Mouse (Mus musculus): ENCODE results near the gene Gm47995.
A peak's percentile ranks its signal among the peaks of the same experiment; 100 is the strongest.

Gm47995 gene

DNA sequence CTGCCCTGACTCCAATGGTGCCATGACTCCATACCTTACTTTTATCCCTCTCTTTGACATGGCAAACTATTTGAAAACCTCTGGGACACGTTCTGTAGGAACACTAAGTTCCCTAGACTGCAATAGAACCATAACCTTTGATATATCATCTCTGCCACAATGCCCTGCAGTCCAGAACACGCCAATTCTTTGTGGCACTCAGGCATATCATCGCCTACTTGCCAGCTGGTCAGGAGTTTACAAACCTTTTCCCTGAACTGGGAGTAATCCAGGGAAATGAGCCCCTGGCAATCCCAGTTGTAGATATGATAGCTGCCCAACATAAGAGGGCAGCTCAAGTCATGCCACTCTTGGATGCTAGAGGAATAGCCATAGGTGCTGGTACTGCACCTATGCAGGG, 34.1 kb downstream of the Gm47995 start:
- DNase-seq (ENCODE audit: low spot score): no peak

DNA sequence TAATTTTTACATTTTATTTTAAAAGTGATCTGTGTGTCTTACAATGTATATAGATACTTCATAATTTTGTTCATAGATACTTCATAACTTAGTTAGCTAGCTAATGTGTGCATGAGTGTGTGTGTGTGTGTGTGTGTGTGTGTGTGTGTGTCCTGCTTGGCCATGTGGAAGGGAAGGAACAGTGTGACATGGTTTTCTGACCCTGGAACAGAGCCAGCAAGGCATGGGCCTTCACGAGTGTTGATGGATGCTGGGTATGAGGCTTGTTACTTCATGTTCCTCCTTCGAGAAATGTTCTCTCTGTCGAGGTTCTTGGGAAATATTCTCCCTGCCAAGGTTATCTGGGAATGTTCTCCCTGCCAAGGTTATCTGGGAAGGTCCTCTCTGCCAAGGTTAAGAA, 35.5 kb downstream of the Gm47995 start:
- no peak for DNase-seq (ENCODE audit: low spot score)

DNA sequence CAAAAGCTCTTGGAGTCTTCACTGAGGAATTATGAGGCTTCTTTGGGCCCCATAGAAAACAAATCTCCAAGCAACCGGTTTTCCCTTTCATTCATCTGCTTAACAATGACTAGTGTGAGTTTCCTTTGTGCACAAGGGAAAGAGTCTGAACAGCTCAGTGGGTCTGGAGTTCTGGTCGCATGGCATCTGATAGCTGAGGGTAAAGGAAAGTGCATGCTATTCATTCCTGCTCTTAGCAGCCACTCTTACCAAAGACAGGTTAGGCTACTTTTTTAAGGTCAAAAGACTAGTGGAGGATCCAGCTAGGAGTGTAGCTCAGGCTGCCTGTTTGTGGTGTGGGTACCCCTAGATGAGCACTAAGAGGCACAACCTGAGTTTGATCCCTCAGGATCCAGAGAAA, 37.3 kb downstream of the Gm47995 start:
- no peak for DNase-seq (ENCODE audit: low spot score)

DNA sequence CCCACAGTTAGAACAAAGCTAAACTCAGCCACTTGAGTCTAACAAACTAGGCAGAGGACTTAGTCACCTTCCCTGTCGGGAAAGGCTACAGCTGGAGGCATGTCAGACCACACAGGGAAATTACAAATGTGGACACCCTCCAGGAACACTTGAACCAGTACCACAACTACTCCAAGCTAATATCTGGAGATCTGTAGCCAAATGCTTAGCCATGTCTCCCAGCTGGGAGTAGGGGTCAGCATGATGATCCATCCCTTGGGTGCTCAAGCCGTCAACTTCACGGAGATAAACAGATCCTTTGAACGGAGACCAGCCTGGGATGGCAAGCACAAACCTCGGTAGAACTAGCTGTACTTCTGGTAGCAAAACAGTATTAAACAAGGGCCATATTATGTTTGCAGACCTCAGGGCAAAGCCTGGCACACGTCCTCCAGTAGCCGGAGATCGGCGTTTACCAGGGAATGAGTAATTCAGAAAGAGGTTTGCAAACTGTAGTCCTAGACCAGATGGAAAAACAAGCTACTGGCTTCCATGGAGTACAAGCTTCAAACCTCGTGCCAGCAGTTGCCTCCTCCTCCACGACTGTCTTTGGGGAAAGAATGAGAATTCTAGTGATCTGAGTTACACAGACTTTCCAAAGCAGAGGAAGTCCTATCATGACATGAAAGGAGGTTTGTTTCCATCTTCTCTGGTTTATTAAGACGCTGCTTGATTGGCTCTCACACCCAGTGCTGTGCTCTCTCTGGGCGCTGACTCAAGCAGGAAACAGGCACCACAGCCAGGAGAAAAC, 38.1 kb downstream of the Gm47995 start:
- peak; percentile 18 for DNase-seq (ENCODE audit: low spot score)

DNA sequence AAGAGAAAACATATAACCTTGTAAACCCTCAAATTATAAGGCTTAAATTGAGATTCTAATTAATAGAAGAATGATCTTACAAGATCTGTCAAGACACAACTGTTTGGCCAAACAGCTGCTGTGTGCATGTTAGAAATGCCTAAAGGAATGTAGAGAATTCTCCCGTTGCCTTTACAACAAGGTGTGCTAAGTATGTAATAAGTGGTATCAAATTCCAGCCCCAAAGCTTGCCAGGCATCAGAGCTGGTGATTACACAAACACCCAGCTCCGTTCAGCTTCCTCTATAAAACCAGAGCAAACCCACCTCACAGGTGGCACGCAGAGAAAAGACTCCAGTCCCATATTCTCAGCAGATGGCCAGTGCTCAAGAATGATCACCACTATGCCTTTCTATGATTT, 39.5 kb downstream of the Gm47995 start:
- DNase-seq (ENCODE audit: low spot score): no peak

- no peak for DNase-seq (ENCODE audit: low spot score)
These were observed 45.1 kb downstream of the Gm47995 start for GRCm38 (mm10) chr1:151243332-151243731.

DNA sequence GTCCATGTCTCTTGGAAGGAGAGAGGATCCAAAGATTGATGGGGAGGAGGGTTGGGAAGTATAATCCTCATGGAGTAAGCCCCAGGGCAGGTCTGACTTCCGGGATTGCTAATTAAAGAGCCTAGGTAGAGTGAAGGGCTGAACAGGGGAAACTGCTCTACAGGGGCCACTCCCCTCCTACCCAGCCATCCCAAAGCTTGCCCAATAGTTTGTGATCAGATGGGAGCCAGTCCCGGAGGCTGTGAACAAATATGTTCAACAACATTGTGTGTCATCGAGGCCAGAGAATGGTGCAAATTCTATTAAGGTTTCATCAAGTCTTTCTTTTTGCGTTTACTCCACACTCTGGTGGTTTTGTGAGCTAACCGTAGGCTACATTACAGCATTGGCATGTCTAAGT, 45.8 kb downstream of the Gm47995 start:
- DNase-seq (ENCODE audit: low spot score): no peak

DNA sequence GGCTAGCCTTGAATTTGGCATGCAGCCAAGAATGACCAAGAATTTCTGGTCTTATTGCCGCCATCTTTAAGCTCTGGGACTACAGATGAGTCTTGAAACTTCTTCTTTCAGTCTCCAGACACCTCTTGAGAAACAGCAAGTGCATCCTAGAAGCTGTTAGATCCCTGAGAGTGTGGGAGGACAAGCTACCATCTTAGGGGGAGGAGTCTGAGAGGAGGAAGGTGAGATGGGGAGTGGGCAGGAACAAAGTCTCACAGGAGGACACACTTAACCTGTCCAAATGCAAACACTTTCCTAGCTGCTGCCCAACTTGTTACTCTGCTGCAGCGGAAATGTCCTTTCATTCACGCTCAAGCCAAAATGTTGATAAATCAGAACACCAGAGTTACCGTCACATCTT, 46.5 kb downstream of the Gm47995 start:
- DNase-seq (ENCODE audit: low spot score): no peak

DNA sequence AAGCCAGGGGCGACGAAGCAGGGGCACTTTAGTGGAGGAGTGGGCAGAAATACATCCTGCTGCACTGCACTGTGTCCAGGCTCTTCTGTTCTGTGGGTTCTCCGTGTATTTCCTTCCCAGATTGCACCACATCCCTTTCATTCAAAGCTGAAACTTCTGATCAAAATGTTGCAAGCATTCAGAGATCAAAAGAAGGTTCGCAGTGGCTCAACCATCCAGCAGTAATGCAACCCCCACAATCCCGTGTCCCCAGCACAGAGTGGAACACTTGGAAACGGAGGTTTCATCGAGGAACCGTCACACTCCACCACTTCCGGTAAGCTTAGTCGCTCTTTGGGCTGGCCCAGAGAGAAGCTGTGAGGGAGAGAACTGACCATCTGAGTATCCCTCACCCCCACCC, 46.9 kb downstream of the Gm47995 start:
- DNase-seq (ENCODE audit: low spot score): no peak

DNA sequence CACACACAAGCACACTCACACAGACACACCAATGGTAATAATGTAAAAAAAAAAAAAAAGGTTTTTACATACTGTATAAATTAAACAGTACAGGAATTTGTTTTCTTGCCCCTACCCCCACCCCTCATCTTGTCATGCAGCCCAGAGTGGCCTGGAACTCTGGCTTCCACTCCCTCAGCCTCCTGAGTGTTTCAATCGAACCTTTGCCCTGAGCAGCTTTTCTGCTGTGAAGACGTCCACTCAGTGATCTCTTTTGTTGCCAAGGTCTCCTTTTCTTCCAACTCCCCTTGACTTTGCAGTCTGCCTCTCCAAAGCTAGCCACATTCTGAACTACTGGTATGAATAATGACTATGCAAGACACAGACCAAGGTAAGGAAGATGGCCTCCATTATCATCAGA, 47.6 kb downstream of the Gm47995 start:
- no peak for DNase-seq (ENCODE audit: low spot score)

All from layer of hippocampus, adult 9-10 months (tissue).